9 mouse cellular contexts compared by ENCODE assay signal in genomic region chr15:102280623-102281022, GRCm38 (mm10). TPM values are rescaled to one million over a fixed set of nuclear protein-coding genes. Genes with fewer than 3 reads are reported as not detected.
DNase-seq lines count a peak whose midpoint lies in the region; ATAC-seq and TF ChIP-seq lines count a peak whose summit lies in the region.
"Had no signal": no experiment of that assay in that cellular context is flagged by ENCODE, and none has a peak within 500 bp of the region (broad histone marks: within the 10 kb centered on the region; RNA-seq: fewer than 3 reads in every experiment).

No protein-coding gene starts in this region.

- peak overlapping the region; percentile 84 for H3K9ac ChIP-seq in liver, embryonic 11.5 days (ENCODE audit: low read depth, low read length)
- H3K9ac ChIP-seq in limb, embryonic 11.5 days (ENCODE audit: low read length), result no peak overlapping the region

- TF ChIP-seq POLR2A in small intestine, adult 2 months (IDR thresholded peaks at IDR 0.05; ENCODE audit: low read depth, low read length), result no peak

- no peak for ATAC-seq in liver, embryonic 11.5 days (replicated peaks; ENCODE audit: low FRiP score)
- no peak for ATAC-seq in limb, embryonic 11.5 days (ENCODE audit: insufficient number of reproducible peaks, low FRiP score, low TSS enrichment, low read depth)

- H3K27me3 ChIP-seq in liver, embryonic 11.5 days (replicated peaks; ENCODE audit: control insufficient read depth, insufficient read depth, low read length), result no peaks in the 10 kb centered on the region
- H3K27me3 ChIP-seq in limb, embryonic 11.5 days (ENCODE audit: control insufficient read depth, insufficient read depth, low read length), result no peaks in the 10 kb centered on the region
- H3K27me3 ChIP-seq in small intestine, adult 2 months (ENCODE audit: control insufficient read depth, insufficient read depth, low read length), result no peaks in the 10 kb centered on the region

- H3K4me2 ChIP-seq in liver, embryonic 11.5 days, result peak overlapping the region; percentile 95
- H3K4me2 ChIP-seq in limb, embryonic 11.5 days (ENCODE audit: low read depth, severe bottlenecking), result peak overlapping the region; percentile 73

- WGBS in liver, embryonic 11.5 days, result 90% methylated on average over 19 of the region's 19 CpGs
- WGBS in limb, embryonic 11.5 days, result 95% methylated on average over 19 of the region's 19 CpGs
- WGBS in small intestine, adult 2 months, result 94% methylated on average over 19 of the region's 19 CpGs

- H3K4me1 ChIP-seq in liver, embryonic 11.5 days (replicated peaks; ENCODE audit: control insufficient read depth, insufficient read depth, low read length), result peaks cover 35% of the 10 kb centered on the region
- peaks cover 7% of the 10 kb centered on the region for H3K4me1 ChIP-seq in limb, embryonic 11.5 days (ENCODE audit: control insufficient read depth, insufficient read depth, low read length)
- H3K4me1 ChIP-seq in small intestine, adult 2 months (ENCODE audit: control insufficient read depth, insufficient read depth, insufficient read length, low read length), result peaks cover 14% of the 10 kb centered on the region

- peaks cover 9% of the 10 kb centered on the region for H3K36me3 ChIP-seq in liver, embryonic 11.5 days (ENCODE audit: control insufficient read depth, insufficient read depth, low read length)
- peaks cover 13% of the 10 kb centered on the region for H3K36me3 ChIP-seq in limb, embryonic 11.5 days (ENCODE audit: control insufficient read depth, insufficient read depth, low read length)
- H3K36me3 ChIP-seq in small intestine, adult 2 months (ENCODE audit: control insufficient read depth, insufficient read depth, low read length), result peaks cover 5% of the 10 kb centered on the region

- DNase-seq in cerebellum, adult 9-11 months, result peak; percentile 38
- no peak for DNase-seq in cerebellum, adult 11 months
- DNase-seq in liver, embryonic 11.5 days (ENCODE audit: low spot score), result no peak
- no peak for DNase-seq in liver
- no peak for DNase-seq in limb, embryonic 11.5 days (ENCODE audit: low spot score)
- no peak for DNase-seq in frontal cortex, postnatal 25 days (ENCODE audit: low spot score in 2 of 2)
- no peak for DNase-seq in heart, adult 8-10 months (ENCODE audit: low spot score)
- DNase-seq: gastrocnemius, postnatal 10 days had no signal

- no peaks in the 10 kb centered on the region for H3K9me3 ChIP-seq in liver, embryonic 11.5 days (ENCODE audit: control insufficient read depth, low read length)
- H3K9me3 ChIP-seq in limb, embryonic 11.5 days (ENCODE audit: control insufficient read depth, low read length), result no peaks in the 10 kb centered on the region

- no peak for TF ChIP-seq CTCF in small intestine, adult 2 months (IDR thresholded peaks at IDR 0.05; ENCODE audit: extremely low read depth, insufficient read length, insufficient replicate concordance, low read depth, low read length)

- no peak overlapping the region for H3K27ac ChIP-seq in liver, embryonic 11.5 days (ENCODE audit: low read depth, low read length)
- no peak overlapping the region for H3K27ac ChIP-seq in limb, embryonic 11.5 days (replicated peaks; ENCODE audit: low read depth, low read length)
- no peak overlapping the region for H3K27ac ChIP-seq in small intestine, adult 2 months (ENCODE audit: insufficient read depth, low read depth, low read length)

- H3K4me3 ChIP-seq in liver, embryonic 11.5 days (ENCODE audit: low read depth, low read length), result peak overlapping the region; percentile 91; the same call in 1 of the 2 replicates
- H3K4me3 ChIP-seq in limb, embryonic 11.5 days (ENCODE audit: low read depth, low read length), result peak overlapping the region; percentile 94; the same call in 1 of the 2 replicates
- H3K4me3 ChIP-seq in small intestine, adult 2 months (ENCODE audit: low read depth, low read length), result 0 out of 2 replicates have a peak overlapping the region, but pooled peaks have one; percentile 96

RNA-seq across cellular contexts. Expression of gene Mfsd5, which starts 1.4 kb away (rescaled TPM):
- polyA plus RNA-seq in liver, embryonic 11.5 days (2014; fragmentation: Nextera tagmentation; extraction: Ambion mirVana), result 58.8 and 60.7 TPM in 2 replicates
- polyA plus RNA-seq in limb, embryonic 11.5 days (2014; fragmentation: Nextera tagmentation; extraction: Ambion mirVana), result 58.5 and 62.8 TPM in 2 replicates
- 38.0 and 67.0 TPM in 2 replicates for polyA plus RNA-seq in small intestine, adult 2 months (2012; rRNA removed)
- total RNA-seq in heart, adult 8-10 months (2022), result 10 to 100 TPM; 17.4 to 20.8 (median 18.7) TPM

RNA-seq across cellular contexts. Expression of gene Gm9918, which starts 10.3 kb away (rescaled TPM):
- 0.13 TPM in 1 of 2 replicates, not detected in the other for polyA plus RNA-seq in liver, embryonic 11.5 days (2014; fragmentation: Nextera tagmentation; extraction: Ambion mirVana)
- polyA plus RNA-seq in limb, embryonic 11.5 days (2014; fragmentation: Nextera tagmentation; extraction: Ambion mirVana), result 0.88 and 1.1 TPM in 2 replicates
- polyA plus RNA-seq in small intestine, adult 2 months (2012; rRNA removed), result not detected in 2 replicates
- not detected for total RNA-seq in heart, adult 8-10 months (2022)
- total RNA-seq: gastrocnemius, postnatal 10 days had no signal

RNA-seq across cellular contexts. Expression of gene Espl1, which starts 15.4 kb away (rescaled TPM):
- polyA plus RNA-seq in liver, embryonic 11.5 days (2014; fragmentation: Nextera tagmentation; extraction: Ambion mirVana), result 50.6 and 54.2 TPM in 2 replicates
- 43.3 and 46.9 TPM in 2 replicates for polyA plus RNA-seq in limb, embryonic 11.5 days (2014; fragmentation: Nextera tagmentation; extraction: Ambion mirVana)
- 3.6 and 5.8 TPM in 2 replicates for polyA plus RNA-seq in small intestine, adult 2 months (2012; rRNA removed)
- total RNA-seq in heart, adult 8-10 months (2022), result 1 to 10 TPM in 1 of 4 experiments, under 1 TPM in 3; 0.38 to 1.1 (median 0.93) TPM

RNA-seq across cellular contexts. Expression of gene Rarg, which starts 23.3 kb away (rescaled TPM):
- polyA plus RNA-seq in liver, embryonic 11.5 days (2014; fragmentation: Nextera tagmentation; extraction: Ambion mirVana), result 11.1 and 11.5 TPM in 2 replicates
- polyA plus RNA-seq in limb, embryonic 11.5 days (2014; fragmentation: Nextera tagmentation; extraction: Ambion mirVana), result 118 and 119 TPM in 2 replicates
- polyA plus RNA-seq in small intestine, adult 2 months (2012; rRNA removed), result 5.9 and 6.7 TPM in 2 replicates
- 10 to 100 TPM; 15.3 to 20.6 (median 17.3) TPM for total RNA-seq in heart, adult 8-10 months (2022)

RNA-seq across cellular contexts. Expression of gene Pfdn5, which starts 45.3 kb away (rescaled TPM):
- polyA plus RNA-seq in liver, embryonic 11.5 days (2014; fragmentation: Nextera tagmentation; extraction: Ambion mirVana), result 236 and 254 TPM in 2 replicates
- polyA plus RNA-seq in limb, embryonic 11.5 days (2014; fragmentation: Nextera tagmentation; extraction: Ambion mirVana), result 463 and 490 TPM in 2 replicates
- polyA plus RNA-seq in small intestine, adult 2 months (2012; rRNA removed), result 41.8 and 47.8 TPM in 2 replicates
- 100 to 1,000 TPM; 300 to 347 (median 339) TPM for total RNA-seq in heart, adult 8-10 months (2022)
